Mouse (Mus musculus): ENCODE results near the gene Aff3. TPM values are rescaled to one million over a fixed set of nuclear protein-coding genes. Genes with fewer than 3 reads are reported as not detected.
A peak's percentile ranks its signal among the peaks of the same experiment; 100 is the strongest.
"Not testable (repeated sequence)": the region's sequence is repeated elsewhere in the genome, so short reads cannot be mapped to it uniquely, and the experiment has no call there.

Gene Aff3
- total RNA-seq, 2 experiments from 2014 or later: 82.5 to 111 TPM

DNA sequence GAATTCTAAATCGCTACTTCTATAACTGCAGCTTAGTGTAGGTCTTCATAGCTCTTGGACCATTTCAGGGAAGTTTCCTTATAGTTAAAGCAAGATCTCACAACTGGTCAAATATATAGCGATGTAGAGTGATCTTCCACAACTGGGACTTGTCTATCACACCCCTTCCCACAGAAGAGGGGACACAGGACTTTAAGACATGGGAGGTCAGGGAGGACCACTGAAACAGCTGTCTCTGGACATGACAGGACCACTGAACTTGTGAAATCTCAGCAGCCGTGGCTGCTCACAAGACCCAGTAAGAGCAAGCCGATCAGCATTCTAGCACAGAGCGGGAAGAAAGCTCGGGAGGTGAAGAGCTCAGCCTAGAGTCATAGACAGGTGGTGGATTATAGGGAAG, 213.4 kb downstream of the Aff3 start:
- intact Hi-C loops (cut with DNase I): no loop called here
- DNase-seq (ENCODE audit: low spot score in 2 of 2): no peak

DNA sequence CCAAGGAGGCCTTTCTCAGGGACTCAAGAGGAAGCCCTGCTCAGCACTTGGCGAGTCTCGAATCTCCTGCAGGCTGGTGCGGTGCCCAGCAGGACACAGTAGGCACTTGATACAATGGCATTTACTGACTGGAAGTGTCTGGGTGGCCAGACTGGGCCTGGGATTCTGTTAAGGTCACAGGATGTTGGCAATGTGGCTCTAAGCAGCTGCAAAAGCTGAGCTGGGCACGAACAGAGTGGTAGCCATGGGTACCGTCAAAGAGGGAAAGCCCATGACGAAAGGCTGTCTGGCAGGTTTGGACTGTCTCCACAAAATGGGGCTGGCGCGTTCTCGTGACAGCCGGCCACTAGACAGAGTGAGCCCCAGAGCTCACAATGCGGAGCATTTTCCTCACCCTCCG, 214.1 kb downstream of the Aff3 start:
- DNase-seq (ENCODE audit: low spot score in 2 of 2): peak; percentile 35 to 53
- intact Hi-C loops (cut with DNase I): no loop called here

DNA sequence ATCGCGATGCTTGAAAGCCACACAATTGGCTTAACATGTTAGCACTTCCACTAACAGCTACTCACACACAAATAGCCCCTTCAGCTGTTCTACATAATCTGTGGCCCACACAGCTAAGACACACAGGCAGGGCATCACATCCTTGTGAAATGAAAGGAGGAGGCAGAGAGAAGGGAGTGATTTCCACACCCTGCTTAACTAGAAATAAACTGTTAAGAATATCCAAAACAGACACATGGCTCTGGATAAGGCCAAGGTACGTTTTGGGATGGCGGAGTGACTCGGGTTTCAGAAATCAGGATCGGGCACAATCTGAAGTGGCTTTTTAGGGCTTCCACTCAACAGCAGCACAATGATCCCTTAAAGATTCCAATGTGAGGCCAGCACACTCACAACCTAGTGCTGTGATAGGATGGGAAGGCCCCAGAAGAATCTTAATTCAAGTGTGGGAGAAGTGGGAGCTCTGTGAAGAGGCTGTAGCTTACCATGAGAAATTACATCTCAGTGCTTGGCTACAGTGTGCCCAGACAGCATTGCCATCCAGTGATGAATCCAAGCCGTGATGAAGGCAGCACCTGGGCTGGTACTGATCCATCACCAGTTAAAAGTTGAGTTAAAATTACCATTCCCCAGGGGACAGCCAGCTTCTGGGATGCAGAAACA, 214.8 kb downstream of the Aff3 start:
- intact Hi-C loops (cut with DNase I): no loop called here
- peak in 1 of 2 experiments; percentile 26 for DNase-seq (ENCODE audit: low spot score in 2 of 2)

DNA sequence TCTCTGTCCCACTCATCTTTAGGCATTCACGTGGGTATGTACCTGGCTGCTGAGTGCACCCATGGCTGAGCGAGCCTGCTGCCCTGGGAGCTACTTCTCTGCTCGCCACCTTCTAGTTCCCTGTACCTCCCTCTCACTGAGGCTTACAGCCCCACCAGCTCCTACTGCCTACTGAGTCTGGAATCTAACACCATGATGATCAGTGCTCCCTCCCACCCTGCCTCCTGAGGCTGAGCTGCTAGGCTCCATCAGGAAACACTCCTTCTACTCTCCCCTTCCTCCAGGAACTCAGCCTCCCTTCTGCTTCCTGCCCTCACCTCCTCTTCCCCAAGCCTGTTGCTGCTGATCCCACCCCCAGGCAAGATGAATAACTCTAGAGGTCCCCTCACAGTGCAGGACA, 215.9 kb downstream of the Aff3 start:
- no peak for DNase-seq (ENCODE audit: low spot score in 2 of 2)
- intact Hi-C loops (cut with DNase I): no loop called here

DNA sequence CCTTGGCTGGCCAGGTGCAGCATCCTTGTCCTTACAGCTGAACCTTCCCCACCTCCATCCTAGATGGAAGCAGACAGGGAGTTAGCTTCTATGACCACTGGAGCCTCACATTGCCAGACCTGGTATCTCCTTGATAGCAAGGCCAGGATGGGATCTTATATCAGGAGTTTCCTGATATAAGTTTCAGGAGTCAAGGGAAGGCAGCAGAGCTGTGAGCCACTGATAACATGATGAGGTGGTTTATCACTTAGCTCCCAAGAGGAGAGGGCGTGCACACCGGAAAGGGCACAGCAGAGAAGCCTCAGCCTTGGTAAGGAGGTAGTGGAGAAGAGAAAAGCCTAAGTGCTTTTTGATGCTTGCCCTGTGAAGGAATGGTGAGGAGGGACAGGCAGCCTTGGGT, 217.2 kb downstream of the Aff3 start:
- intact Hi-C loops (cut with DNase I): no loop called here
- DNase-seq (ENCODE audit: low spot score in 2 of 2): no peak

DNA sequence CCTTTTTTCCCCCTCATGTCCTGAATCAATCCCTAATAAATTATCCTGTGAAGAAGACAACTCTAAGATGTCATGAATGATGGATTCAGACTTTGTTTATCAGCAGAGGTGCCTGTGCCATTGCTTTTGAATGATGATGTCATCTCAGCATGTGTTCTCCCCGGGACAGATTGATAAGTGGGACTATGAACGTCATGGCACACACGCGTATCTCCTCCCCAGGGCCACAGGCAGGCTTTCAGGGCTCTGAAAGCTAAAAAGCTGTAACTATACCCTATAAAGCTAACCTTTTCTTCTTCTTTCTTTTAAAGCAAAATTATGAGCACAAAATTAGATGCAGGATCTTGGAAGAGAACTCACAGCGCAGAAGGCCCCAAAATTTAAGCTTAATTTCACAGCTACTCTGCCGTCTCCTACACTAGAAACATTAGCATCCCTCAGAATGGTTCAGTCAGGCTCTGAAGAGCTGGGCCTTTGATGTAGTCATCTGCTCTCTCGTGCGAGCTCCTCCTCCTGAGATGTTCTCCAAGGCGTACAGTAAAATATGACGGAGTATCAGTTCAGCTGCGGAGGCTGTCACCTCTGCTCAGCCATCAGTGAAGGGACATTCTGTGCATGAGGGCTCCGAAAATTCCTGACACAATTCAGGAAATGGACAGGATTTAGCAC, 218.5 kb downstream of the Aff3 start:
- intact Hi-C loops (cut with DNase I): no loop called here
- peak in 1 of 2 experiments; percentile 13 for DNase-seq (ENCODE audit: low spot score in 2 of 2)

DNA sequence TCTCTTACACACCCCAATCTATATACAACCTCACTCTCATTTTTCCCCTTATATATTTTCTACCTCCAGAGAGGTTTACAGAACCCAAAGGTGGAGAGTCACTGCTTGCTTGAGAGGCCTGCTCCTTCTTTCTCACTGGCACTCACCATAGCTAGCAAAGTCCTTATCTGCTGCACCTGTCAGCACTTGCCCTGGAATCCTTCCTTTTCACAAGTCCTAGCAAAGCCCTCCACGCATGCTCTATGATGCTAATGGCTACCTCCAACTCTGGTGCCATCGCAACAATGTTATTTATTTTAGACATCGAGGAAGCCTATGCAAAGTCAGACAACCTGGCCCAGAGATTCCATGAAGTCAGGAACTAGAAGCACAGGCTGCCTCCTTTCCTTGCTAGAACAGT, 221.9 kb downstream of the Aff3 start:
- intact Hi-C loops (cut with DNase I): no loop called here

DNA sequence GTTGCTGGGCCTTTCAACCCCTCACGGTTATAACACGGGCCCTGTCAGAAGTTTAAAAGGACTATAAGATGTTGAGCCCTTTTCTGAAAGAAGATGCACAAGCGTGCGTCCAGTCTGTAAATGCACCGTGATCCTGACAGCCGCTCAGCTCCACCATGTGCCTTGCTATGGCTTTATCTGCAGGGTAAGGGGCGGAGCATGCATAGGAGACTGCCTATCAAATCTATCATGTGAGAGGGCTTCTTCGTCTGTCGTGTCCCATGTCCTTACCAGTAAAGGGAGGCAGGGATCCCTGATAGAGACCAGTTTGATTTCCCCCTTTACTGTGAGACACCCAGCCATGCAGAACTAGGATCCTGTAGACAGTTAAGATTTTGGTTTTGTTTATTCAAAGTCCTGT, 222.3 kb downstream of the Aff3 start:
- intact Hi-C loops (cut with DNase I): no loop called here
- DNase-seq (ENCODE audit: low spot score in 2 of 2): no peak

More for the DNA sequence above, 221.9 kb downstream of the Aff3 start:
- no peak for DNase-seq (ENCODE audit: low spot score in 2 of 2)

DNA sequence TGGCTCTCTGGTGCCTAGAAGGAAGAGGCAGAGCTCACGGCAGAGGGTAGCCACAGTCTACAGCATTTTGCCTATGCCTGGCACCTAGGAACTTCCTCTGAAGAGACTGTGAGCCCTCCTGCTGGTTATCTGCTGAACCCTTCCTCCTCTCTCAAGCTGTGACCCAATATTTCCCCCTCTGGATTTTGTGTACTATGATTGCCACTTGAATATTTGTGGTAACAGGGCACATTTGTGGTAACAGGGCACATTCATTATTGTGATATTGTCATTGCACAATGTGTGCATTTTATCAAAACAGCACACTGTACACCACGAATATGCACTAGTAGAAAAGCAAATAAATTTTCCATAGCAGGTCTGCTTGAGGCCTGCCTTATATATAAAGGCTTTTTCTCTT, 223.0 kb downstream of the Aff3 start:
- intact Hi-C loops (cut with DNase I): no loop called here
- no peak for DNase-seq (ENCODE audit: low spot score in 2 of 2)

DNA sequence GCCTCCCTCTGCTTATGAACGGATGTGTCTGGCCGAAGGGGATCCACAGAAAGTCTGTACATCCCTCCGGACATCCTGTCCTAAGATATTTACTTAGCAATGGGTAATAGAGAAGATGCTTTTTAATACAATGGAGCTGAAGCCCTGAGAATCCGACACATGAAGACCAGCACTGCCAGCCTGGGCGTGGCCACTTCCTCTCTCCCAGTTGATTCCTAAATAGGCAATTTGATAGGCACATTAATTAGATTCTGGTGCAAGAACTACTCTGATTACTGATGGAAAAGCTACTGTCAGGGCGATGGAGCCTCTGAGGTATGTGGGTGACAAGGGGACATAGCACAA, 224.3 kb downstream of the Aff3 start:
- intact Hi-C loops (cut with DNase I): no loop called here
- DNase-seq (ENCODE audit: low spot score in 2 of 2): no peak

DNA sequence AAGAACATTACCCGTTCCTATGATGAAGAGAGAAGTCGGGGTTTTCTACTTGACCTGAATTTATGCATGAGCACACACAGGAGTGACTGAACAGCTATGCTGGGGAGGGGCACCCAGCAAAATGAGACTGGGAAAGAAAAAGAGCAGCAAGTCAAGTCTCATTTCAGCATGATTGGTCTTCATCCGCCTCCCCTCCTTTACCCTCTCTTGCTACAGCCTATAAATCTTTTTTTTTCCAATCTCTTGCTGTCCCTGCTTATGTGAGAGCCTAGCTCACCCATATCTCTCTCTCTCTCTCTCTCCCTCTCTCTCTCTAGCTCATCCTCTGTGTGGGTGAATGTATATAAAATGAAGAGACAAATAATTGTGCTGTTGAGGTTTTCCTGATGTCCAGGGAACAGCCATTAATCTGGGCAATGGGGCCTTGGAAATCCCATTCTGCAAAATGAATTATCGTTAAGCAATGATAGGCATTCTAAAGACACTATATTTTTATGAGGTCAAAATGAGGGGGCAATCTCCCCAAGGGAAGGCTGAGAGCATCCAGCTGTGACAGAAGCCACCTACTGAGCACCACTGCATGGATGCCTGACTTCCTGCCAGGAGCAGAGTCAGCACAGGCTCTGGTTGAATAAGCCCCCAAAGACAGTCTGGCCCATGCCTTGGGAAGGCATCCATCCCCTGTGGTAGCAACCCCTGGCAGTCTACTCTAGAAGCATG, 224.8 kb downstream of the Aff3 start:
- DNase-seq (ENCODE audit: low spot score in 2 of 2): no peak
- intact Hi-C loops (cut with DNase I): loop anchor here (2.0 to 5.0 kb wide), 3 partner anchors 108 to 289 kb away; no protein-coding TSS in a partner anchor

DNA sequence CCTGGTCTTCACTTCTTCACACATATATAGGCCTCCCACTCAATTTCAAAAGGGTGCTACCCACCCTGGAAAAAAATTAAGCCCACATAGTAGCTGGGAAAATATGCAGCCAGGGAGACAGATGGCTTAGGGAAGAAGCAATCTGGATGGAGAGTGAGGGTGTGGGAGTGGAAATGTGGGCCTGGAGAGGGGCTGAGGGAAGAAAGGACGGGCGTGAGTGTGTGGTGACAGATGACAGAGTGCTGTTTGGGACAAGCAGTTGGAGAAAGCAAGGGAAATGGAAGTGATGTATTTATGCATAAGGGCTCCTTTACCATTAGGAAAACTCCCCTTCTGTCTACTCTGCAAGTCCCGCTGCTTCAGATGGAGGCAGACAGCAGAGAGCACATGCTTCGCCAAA, 226.3 kb downstream of the Aff3 start:
- intact Hi-C loops (cut with DNase I): loop anchor here (2.0 to 5.0 kb wide), 3 partner anchors 106 to 290 kb away; no protein-coding TSS in a partner anchor

DNA sequence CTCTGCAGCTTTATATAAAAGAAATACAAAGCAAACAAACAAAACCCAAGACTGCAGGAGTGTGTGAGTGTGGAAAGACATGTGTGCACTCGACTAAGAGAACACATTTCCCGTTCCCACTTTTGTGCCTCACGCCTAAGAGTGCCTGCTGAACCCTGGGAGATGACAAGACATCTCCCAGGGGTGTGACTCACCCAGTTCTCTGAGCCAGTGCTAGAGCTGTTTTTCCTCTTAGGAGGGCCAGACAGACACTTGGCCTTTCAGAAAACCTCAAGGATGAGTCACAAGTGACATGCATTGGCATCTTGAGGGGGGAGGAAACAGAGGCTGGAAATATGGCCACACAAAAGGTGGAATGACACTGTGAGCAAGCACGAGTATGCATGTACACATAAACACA, 227.1 kb downstream of the Aff3 start:
- DNase-seq (ENCODE audit: low spot score in 2 of 2): no peak
- intact Hi-C loops (cut with DNase I): loop anchor here (2.0 to 5.0 kb wide), 3 partner anchors 105 to 291 kb away; no protein-coding TSS in a partner anchor

More for the DNA sequence above, 226.3 kb downstream of the Aff3 start:
- DNase-seq (ENCODE audit: low spot score in 2 of 2): peak; percentile 86 to 87

DNA sequence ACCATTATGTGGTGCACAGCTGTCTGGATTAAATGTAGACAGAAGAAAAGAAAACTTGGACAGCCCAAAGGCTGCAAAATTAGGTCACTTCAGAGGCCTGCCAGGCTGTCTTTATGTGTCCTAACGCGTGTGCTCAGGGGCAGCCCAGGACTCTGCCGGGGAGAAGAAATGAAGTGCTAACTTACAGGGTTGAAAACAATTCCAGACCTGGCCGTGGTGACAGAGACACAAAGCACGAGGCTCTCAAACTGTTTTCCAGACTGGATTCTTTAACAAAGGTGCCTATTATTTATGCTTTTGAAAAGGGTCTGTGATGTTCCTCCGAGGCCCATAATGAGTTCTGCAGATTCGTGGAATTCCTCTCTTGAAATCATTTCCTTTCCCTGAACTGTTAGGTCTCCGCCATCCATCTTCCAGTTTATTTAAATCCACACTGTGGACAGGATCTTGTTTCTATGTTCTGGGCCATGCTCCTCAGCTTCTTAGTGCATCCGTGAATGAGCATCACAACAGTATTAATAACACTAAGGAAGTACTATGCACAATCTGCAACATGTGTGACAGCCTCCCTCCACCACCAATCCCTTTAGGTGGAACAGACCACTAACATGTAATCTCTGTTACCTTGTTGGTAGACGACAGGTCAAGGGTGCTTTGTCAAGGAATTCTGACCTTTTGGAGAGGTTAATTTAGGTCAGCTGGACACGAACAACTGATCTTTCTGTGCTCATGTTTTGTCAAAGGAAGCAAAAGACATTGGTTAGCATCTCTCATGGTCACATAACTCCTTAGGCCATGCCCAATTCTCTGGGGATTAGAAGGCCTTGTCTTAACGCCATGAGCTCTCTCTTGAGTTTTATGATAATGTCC, 228.0 kb downstream of the Aff3 start:
- intact Hi-C loops (cut with DNase I): loop anchor here (5.0 kb wide), 2 partner anchors 104 to 191 kb away; no protein-coding TSS in a partner anchor
- no peak for DNase-seq (ENCODE audit: low spot score in 2 of 2)

DNA sequence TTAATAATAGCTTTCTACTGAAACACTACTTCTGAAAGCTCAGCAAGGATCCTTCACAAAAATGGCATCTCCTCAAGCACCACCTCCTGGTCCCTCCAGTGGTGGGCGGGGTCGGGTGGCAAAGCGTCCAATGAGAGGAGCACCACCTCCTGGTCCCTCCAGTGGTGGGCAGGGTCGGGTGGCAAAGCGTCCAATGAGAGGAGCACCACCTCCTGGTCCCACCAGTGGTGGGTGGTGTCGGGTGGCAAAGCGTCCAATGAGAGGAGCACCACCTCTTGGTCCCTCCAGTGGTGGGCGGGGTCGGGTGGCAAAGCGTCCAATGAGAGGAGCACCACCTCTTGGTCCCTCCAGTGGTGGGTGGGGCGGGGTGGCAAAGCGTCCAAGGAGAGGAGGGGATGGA, 234.4 kb downstream of the Aff3 start:
- DNase-seq (ENCODE audit: low spot score in 2 of 2); intact Hi-C loops (cut with DNase I): not testable (repeated sequence)

DNA sequence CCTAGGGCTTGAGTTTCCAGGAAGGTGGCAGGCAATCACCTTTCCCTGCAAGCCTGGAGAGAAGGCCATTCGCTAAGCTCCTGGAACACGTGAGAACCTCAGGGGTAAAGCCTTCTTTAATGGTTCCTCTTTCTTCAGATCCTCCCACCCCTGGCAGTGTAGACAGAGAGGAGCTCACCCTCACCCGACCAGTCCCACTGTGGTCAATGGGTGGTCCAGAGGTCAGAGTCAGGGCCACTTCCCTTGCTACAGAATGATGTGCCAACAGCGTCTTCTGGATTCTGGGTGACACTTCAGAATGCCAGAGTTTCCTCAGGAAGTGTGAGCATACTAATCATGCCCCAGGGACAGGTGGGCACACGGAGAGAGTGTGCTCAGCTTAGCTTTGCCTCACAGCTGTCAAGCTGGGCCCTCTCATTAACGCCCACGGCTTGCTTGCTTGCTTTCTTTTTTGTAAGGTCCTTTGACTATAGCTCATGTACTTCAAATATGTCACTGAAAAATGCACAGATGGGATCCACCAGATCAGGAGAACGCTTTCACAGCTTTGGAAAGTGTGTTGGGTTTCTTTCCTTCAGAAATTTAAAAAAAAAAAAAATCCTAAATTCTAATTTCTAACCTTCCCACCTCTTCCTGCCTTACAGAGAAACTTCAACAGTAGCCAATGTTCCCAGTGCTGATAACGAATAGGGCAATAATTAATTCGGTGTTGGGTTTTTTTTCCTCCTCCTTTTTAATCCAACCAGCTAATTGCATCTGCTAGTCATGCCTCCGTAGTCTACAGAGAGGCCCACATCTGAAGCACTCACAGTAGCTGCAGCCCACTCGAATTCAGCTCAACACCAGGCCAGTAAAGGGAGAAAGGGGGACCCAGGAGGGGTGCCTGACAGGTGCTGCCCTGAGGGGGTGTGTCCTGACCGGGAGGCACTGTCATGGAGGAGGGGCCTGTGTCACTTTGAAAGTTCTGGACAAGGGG, 235.8 kb downstream of the Aff3 start:
- intact Hi-C loops (cut with DNase I): loop anchor here (1.0 kb wide), 1 partner anchor 141 kb away; no protein-coding TSS in a partner anchor
- peak; percentile 44 to 55 for DNase-seq (ENCODE audit: low spot score in 2 of 2)

DNA sequence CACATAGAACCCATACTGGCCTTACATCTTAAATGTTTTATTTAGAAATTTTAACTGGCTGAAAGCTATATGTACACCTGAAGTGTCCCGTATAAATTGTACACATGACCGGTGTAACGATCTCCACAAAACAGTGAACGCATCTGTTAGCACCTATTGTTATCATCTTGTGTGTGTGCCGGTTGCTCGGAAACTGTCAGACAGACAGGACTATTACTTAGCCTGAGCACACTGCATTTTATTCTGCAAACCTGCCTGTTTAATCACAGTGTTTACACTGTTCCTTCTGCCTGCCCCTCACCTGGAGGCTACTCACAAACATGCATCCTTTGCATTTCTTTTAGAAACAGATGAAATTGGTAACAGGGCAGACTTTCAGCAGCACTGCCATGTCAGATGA, 241.8 kb downstream of the Aff3 start:
- no peak for DNase-seq (ENCODE audit: low spot score in 2 of 2)
- intact Hi-C loops (cut with DNase I): no loop called here

DNA sequence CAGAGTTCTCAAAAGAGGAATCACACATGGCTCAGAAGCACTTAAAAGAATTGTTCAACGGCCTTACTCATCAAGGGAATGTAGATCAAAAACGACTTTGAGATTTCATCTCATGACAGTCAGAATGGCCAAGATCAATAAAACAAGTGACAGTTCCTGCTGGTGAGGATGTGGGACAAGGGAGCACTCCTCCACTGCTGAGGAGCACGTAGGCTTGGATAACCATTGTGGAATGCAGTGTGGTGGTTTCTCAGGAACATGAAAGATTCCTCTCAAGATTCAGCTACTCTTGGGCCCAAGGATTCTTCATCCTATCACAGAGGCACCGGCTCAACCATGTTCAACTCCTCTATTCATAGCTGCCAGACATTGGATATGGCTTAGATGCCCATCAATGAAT, 245.4 kb downstream of the Aff3 start:
- intact Hi-C loops (cut with DNase I): no loop called here
- no peak for DNase-seq (ENCODE audit: low spot score in 2 of 2)
